Mouse (Mus musculus) cerebellum, adult 8-10 months (tissue): ENCODE measurements around the gene Tgfa.

Source experiments
- DNase-seq: peaks from one replicate; pipeline ENCODE4 v3.0.0; 2022

Tgfa gene

GRCm38 (mm10) chr6:86233512-86234430, 38.7 kb downstream of the Tgfa start:
- DNase-seq: no peak

- DNase-seq: no peak
Observed at GRCm38 (mm10) chr6:86244866-86245265, 49.8 kb downstream of the Tgfa start.

- no peak for DNase-seq
Observed at GRCm38 (mm10) chr6:86245965-86246364, 50.9 kb downstream of the Tgfa start.

- no peak for DNase-seq
Observed at GRCm38 (mm10) chr6:86248562-86248961, 53.5 kb downstream of the Tgfa start.

- no peak for DNase-seq
Observed at GRCm38 (mm10) chr6:86249042-86249441, 54.0 kb downstream of the Tgfa start.

GRCm38 (mm10) chr6:86250236-86250635, 55.2 kb downstream of the Tgfa start:
- no peak for DNase-seq

GRCm38 (mm10) chr6:86250830-86251229, 55.8 kb downstream of the Tgfa start:
- no peak for DNase-seq

- DNase-seq: no peak
Observed at GRCm38 (mm10) chr6:86252176-86253125, 57.4 kb downstream of the Tgfa start.

- no peak for DNase-seq
Observed at GRCm38 (mm10) chr6:86255899-86256298, 60.9 kb downstream of the Tgfa start.

- no peak for DNase-seq
Observed at GRCm38 (mm10) chr6:86259242-86259641, 64.2 kb downstream of the Tgfa start.

GRCm38 (mm10) chr6:86260322-86261050, 65.5 kb downstream of the Tgfa start:
- DNase-seq: no peak

GRCm38 (mm10) chr6:86266786-86267185, 71.8 kb downstream of the Tgfa start:
- no peak for DNase-seq

- no peak for DNase-seq
Observed at GRCm38 (mm10) chr6:86270373-86271068, 75.5 kb downstream of the Tgfa start.

- peak; percentile 30 for DNase-seq
Observed at GRCm38 (mm10) chr6:86271130-86271529, 76.1 kb downstream of the Tgfa start.

- no peak for DNase-seq
Observed at GRCm38 (mm10) chr6:86275704-86276103, 80.7 kb downstream of the Tgfa start.

- no peak for DNase-seq
Observed at GRCm38 (mm10) chr6:86276816-86277215, 81.8 kb downstream of the Tgfa start.

- no peak for DNase-seq
Observed at GRCm38 (mm10) chr6:86277620-86278019, 82.6 kb downstream of the Tgfa start.

GRCm38 (mm10) chr6:86281573-86282210, 86.7 kb downstream of the Tgfa start:
- DNase-seq: no peak

GRCm38 (mm10) chr6:86293301-86293700, 98.3 kb downstream of the Tgfa start:
- no peak for DNase-seq

- no peak for DNase-seq
Observed at GRCm38 (mm10) chr6:86295451-86295850, 100.4 kb downstream of the Tgfa start.

- DNase-seq: no peak
Observed at GRCm38 (mm10) chr6:86296126-86296525, 101.1 kb downstream of the Tgfa start.

- no peak for DNase-seq
Observed at GRCm38 (mm10) chr6:86296938-86297337, 101.9 kb downstream of the Tgfa start.
